Mouse (Mus musculus) liver, postnatal 0 days (tissue): Measurements from ENCODE around the gene Zcchc24.

Source experiments
- CTCF ChIP-seq: sonication (generic); IDR thresholded peaks from 2 replicates; pipeline ENCODE4 v1.5.1; 2016; ENCODE audit warnings: antibody characterized with exemption, low read depth
- EP300 ChIP-seq: IDR thresholded peaks from 2 replicates; pipeline ENCODE4 v1.6.1; 2016; ENCODE audit warnings: antibody characterized with exemption, low read depth, mild to moderate bottlenecking

DNA sequence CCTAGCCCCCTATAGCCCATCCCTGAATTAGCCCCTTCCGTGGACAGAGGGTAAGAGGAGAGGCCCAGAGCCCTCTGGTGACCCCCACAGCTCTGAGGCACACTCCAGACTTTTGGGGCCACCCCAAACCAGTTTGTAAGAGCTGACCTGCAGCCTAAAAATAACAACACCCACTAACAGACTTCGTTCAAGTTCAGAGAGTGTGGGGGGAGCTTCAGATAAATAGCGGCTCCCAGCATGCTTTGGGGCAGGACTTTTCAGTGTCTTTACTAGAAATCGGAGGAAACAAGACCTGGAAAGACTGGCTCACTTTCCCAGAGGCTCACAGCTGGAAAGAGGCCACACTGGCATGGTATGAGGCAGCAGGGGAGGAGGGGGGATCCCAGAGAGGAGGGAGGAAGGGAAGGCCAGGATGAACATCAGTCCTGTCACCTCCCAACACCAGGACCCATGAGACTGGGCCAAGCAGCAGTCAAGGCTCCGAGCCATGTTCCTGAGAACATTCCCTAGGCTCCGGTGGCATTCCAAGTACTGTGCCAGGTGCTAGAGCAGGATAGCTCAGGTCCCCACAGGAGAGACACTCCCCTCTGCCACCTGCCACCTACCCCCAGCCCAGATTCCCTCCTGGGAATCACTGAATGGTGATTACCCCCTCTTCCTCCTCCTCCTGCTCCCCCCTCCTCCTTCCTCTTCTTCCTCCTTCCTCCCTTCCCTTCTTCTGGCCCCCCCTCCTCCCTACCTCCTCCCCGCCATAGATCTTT is 20.7 kb downstream of the Zcchc24 start:
- no peak for TF ChIP-seq CTCF
- no peak for TF ChIP-seq EP300
